Mouse (Mus musculus) forebrain, embryonic 12.5 days (tissue): ENCODE data around the gene Fbxw28. TPM values are rescaled to one million over a fixed set of nuclear protein-coding genes. Genes with fewer than 3 reads are reported as not detected.
"Not testable (repeated sequence)": the region's sequence is repeated elsewhere in the genome, so short reads cannot be mapped to it uniquely, and the experiment has no call there.

ENCODE experiments used
- ATAC-seq: fragments of 200-750 bp; cut with Nextera tagmentation; 2 replicates; pipeline ENCODE4 v1.8.0; 2017; ENCODE audit warnings: moderate TSS enrichment; ENCODE audit not compliant: low FRiP score
- H3K27ac ChIP-seq: fragments of 300-500 bp; sonication (generic); 2 replicates; pipeline ENCODE4 v1.5.1; 2016; ENCODE audit warnings: mild to moderate bottlenecking
- H3K27me3 ChIP-seq: fragments of 300-500 bp; sonication (generic); 2 replicates; pipeline ENCODE4 v1.6.1; 2016; ENCODE audit warnings: mild to moderate bottlenecking
- H3K36me3 ChIP-seq: fragments of 300-500 bp; sonication (generic); replicated peaks from 2 replicates; pipeline ENCODE4 v1.6.1; 2016; ENCODE audit warnings: mild to moderate bottlenecking
- H3K4me1 ChIP-seq: fragments of 300-500 bp; sonication (generic); 2 replicates; pipeline ENCODE4 v1.6.1; 2016
- H3K4me2 ChIP-seq: fragments of 300-500 bp; sonication (generic); 2 replicates; pipeline ENCODE4 v1.6.1; 2016; ENCODE audit warnings: mild to moderate bottlenecking, moderate library complexity
- H3K4me3 ChIP-seq: fragments of 300-500 bp; sonication (generic); replicated peaks from 2 replicates; pipeline ENCODE4 v1.5.1; 2016; ENCODE audit warnings: mild to moderate bottlenecking
- H3K9ac ChIP-seq: fragments of 300-500 bp; sonication (generic); 2 replicates; pipeline ENCODE4 v1.6.1; 2016; ENCODE audit warnings: mild to moderate bottlenecking
- H3K9me3 ChIP-seq: fragments of 300-500 bp; sonication (generic); 2 replicates; pipeline ENCODE4 v1.6.1; 2016
- WGBS: fragments of 180-500 bp; shearing (Covaris S2); methylation state at CpG from one replicate; pipeline ENCODE4 v1.1.7; 2016; 5-methylcytosine and 5-hydroxymethylcytosine counted together
- polyA plus RNA-seq: library from polyadenylated mRNA; unstranded; fragments of >200 nt; fragmentation: Nextera tagmentation; extraction: Ambion mirVana; gene quantifications from 2 replicates; pipeline ENCODE4 v1.2.1, GENCODE M21; 2016

Gene Fbxw28
- polyA plus RNA-seq: not detected in 2 replicates

- not testable (repeated sequence) for H3K9ac ChIP-seq, H3K4me2 ChIP-seq, H3K4me3 ChIP-seq, H3K27ac ChIP-seq, H3K9me3 ChIP-seq, H3K27me3 ChIP-seq, H3K36me3 ChIP-seq, H3K4me1 ChIP-seq, ATAC-seq
- 100% methylated on average over 1 of the region's 1 CpGs for WGBS
These were observed at the start of gene Fbxw28 for GRCm38 (mm10) chr9:109339559-109339958. Fbxw28 (minus strand) TSS chr9:109339659.

DNA sequence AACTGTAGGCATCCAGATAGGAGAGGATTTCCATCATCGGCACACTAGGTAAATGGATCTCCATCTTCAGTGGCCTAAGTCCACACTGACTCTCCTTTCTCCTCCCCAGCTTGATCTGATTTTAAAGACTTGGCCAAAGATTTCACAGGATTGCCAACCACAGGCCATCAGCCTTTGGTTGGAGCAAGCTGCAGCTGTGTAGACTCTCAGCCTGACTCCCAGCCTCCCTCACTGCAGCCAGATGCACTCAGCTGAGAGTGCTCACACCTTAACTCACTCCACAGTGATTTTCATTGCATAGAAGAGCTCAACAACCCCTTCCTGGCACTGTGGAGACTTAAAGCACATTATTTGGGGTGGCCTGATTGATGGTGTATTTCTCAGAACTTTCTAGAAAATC is 51.9 kb downstream of the Fbxw28 start, which contains the start of gene Fbxw14:
Fbxw14 (minus strand) TSS at position 101 of the 400 bp plus-strand sequence.
- not testable (repeated sequence) for H3K27me3 ChIP-seq, H3K4me1 ChIP-seq, H3K9ac ChIP-seq, H3K4me3 ChIP-seq, H3K9me3 ChIP-seq, H3K4me2 ChIP-seq, ATAC-seq, H3K27ac ChIP-seq, H3K36me3 ChIP-seq
- WGBS: 100% methylated on average over 1 of the region's 1 CpGs

Other genes with a start within 250 kb of the Fbxw28 start
- 39.9 and 44.4 TPM in 2 replicates for gene Plxnb1, start 244.3 kb downstream of the Fbxw28 start, polyA plus RNA-seq
- gene Fbxw21, start 177.6 kb downstream of the Fbxw28 start, polyA plus RNA-seq: not detected in 2 replicates
- gene Fbxw13, start 143.7 kb downstream of the Fbxw28 start, polyA plus RNA-seq: not detected in 2 replicates
- not detected in 2 replicates for gene Fbxw20, start 104.9 kb downstream of the Fbxw28 start, polyA plus RNA-seq
- gene Fbxw14, start 52.0 kb downstream of the Fbxw28 start, polyA plus RNA-seq: not detected in 2 replicates
- gene Fbxw22, start 64.6 kb upstream of the Fbxw28 start, polyA plus RNA-seq: not detected in 2 replicates
- not detected in 2 replicates for gene Fbxw16, start 109.5 kb upstream of the Fbxw28 start, polyA plus RNA-seq
- not detected in 2 replicates for gene Fbxw19, start 156.2 kb upstream of the Fbxw28 start, polyA plus RNA-seq
- gene Fbxw15, start 228.6 kb upstream of the Fbxw28 start, polyA plus RNA-seq: not detected in 2 replicates